Mouse (Mus musculus) lung, postnatal 0 days (tissue): ENCODE results near the gene Man1c1. TPM values are rescaled to one million over a fixed set of nuclear protein-coding genes. Genes with fewer than 3 reads are reported as not detected.

Experiments used
- ATAC-seq: fragments of 200-750 bp; cut with Nextera tagmentation; 2 replicates; pipeline ENCODE4 v1.8.0; 2017; ENCODE audit warnings: moderate library complexity
- DNase-seq: peaks from one replicate; pipeline ENCODE4 v3.0.0-alpha.2; 2016; ENCODE audit warnings: low spot score
- H3K27ac ChIP-seq: fragments of 300-500 bp; sonication (generic); 2 replicates; pipeline ENCODE4 v1.5.1; 2014; ENCODE audit warnings: antibody characterized with exemption, mild to moderate bottlenecking, low read length, mixed read lengths
- H3K27me3 ChIP-seq: fragments of 300-500 bp; sonication (generic); replicated peaks from 2 replicates; pipeline ENCODE4 v1.6.1; 2014; ENCODE audit warnings: low read length, mixed read lengths; ENCODE audit not compliant: insufficient read depth
- H3K36me3 ChIP-seq: fragments of 300-500 bp; sonication (generic); 2 replicates; pipeline ENCODE4 v1.6.1; 2014; ENCODE audit warnings: low read length, mixed read lengths; ENCODE audit not compliant: insufficient read depth
- H3K4me1 ChIP-seq: fragments of 300-500 bp; sonication (generic); 2 replicates; pipeline ENCODE4 v1.6.1; 2014; ENCODE audit warnings: antibody characterized with exemption, low read depth, low read length, mixed read lengths; ENCODE audit not compliant: insufficient read depth
- H3K4me2 ChIP-seq: fragments of 300-500 bp; sonication (generic); replicated peaks from 2 replicates; pipeline ENCODE4 v1.6.1; 2014; ENCODE audit warnings: low read depth, mild to moderate bottlenecking, low read length, moderate library complexity, mixed read lengths
- H3K4me3 ChIP-seq: fragments of 300-500 bp; sonication (generic); 2 replicates; pipeline ENCODE4 v1.5.1; 2014; ENCODE audit warnings: low read depth, low read length
- H3K9ac ChIP-seq: fragments of 300-500 bp; sonication (generic); replicated peaks from 2 replicates; pipeline ENCODE4 v1.6.1; 2014; ENCODE audit warnings: low read depth, mild to moderate bottlenecking
- H3K9me3 ChIP-seq: fragments of 300-500 bp; sonication (generic); 2 replicates; pipeline ENCODE4 v1.6.1; 2016; ENCODE audit warnings: low read length, mixed read lengths
- CTCF ChIP-seq: IDR thresholded peaks from 2 replicates; pipeline ENCODE4 v1.5.1; 2016; ENCODE audit warnings: antibody characterized with exemption, mild to moderate bottlenecking
- EP300 ChIP-seq: IDR thresholded peaks from 2 replicates; pipeline ENCODE4 v1.6.1; 2016; ENCODE audit warnings: antibody characterized with exemption, mild to moderate bottlenecking, control low read depth
- WGBS: fragments of 180-500 bp; shearing (Covaris S2); extraction: QIAGEN DNeasy Blood & Tissue Kit; methylation state at CpG from one replicate; pipeline ENCODE4 v1.1.7; 2014; 5-methylcytosine and 5-hydroxymethylcytosine counted together
- polyA plus RNA-seq: library from polyadenylated mRNA; unstranded; fragments of >200 nt; fragmentation: Nextera tagmentation; extraction: Ambion mirVana; gene quantifications from 2 replicates; pipeline ENCODE4 v1.2.1, GENCODE M21; 2015

Gene Man1c1
- polyA plus RNA-seq, 1 experiment from 2014 or later: 3.0 TPM

- no peak overlapping the region for H3K27ac ChIP-seq
- no peak overlapping the region for H3K4me3 ChIP-seq
- no peak overlapping the region for H3K9ac ChIP-seq
- H3K36me3 ChIP-seq: no peaks in the 10 kb centered on the region
- H3K27me3 ChIP-seq: no peaks in the 10 kb centered on the region
- DNase-seq (no peak), ATAC-seq (no peak)
- H3K9me3 ChIP-seq: no peaks in the 10 kb centered on the region
- no peak overlapping the region for H3K4me2 ChIP-seq
- TF ChIP-seq EP300: no peak
- TF ChIP-seq CTCF: no peak
- H3K4me1 ChIP-seq: no peaks in the 10 kb centered on the region
- 80% methylated on average over 8 of the region's 8 CpGs for WGBS
Observed at GRCm38 (mm10) chr4:134569831-134570230, 134.3 kb downstream of the Man1c1 start.

GRCm38 (mm10) chr4:134569205-134569604 lies 134.9 kb downstream of the Man1c1 start:
- WGBS: 78% methylated on average over 6 of the region's 6 CpGs
- Histone ChIP-seq H3K27me3 (no peaks in the 10 kb centered on the region), H3K27ac (no peak overlapping the region), H3K36me3 (no peaks in the 10 kb centered on the region), H3K9me3 (no peaks in the 10 kb centered on the region), H3K4me2 (no peak overlapping the region), H3K4me3 (no peak overlapping the region), H3K9ac (no peak overlapping the region), H3K4me1 (no peaks in the 10 kb centered on the region)
- ATAC-seq (no peak), DNase-seq (no peak)
- TF ChIP-seq EP300 (no peak), CTCF (peak; percentile 69)

- no peak overlapping the region for H3K27ac ChIP-seq
- peak; percentile 45 for DNase-seq
- no peak for TF ChIP-seq EP300
- TF ChIP-seq CTCF: no peak
- H3K9ac ChIP-seq: no peak overlapping the region
- H3K4me1 ChIP-seq: no peaks in the 10 kb centered on the region
- no peak overlapping the region for H3K4me3 ChIP-seq
- H3K27me3 ChIP-seq: no peaks in the 10 kb centered on the region
- H3K36me3 ChIP-seq: no peaks in the 10 kb centered on the region
- 36% methylated on average over 19 of the region's 19 CpGs for WGBS
- H3K9me3 ChIP-seq: no peaks in the 10 kb centered on the region
- ATAC-seq: peak; percentile 33; the same call in 1 of the 2 replicates
- no peak overlapping the region for H3K4me2 ChIP-seq
Observed at GRCm38 (mm10) chr4:134567377-134568226, 136.5 kb downstream of the Man1c1 start.

GRCm38 (mm10) chr4:134564093-134564492 lies 140.0 kb downstream of the Man1c1 start:
- 82% methylated on average over 6 of the region's 6 CpGs for WGBS
- no peaks in the 10 kb centered on the region for H3K9me3 ChIP-seq
- no peak for TF ChIP-seq EP300
- no peak for TF ChIP-seq CTCF
- no peak overlapping the region for H3K9ac ChIP-seq
- no peaks in the 10 kb centered on the region for H3K4me1 ChIP-seq
- no peak overlapping the region for H3K27ac ChIP-seq
- no peaks in the 10 kb centered on the region for H3K27me3 ChIP-seq
- no peak overlapping the region for H3K4me2 ChIP-seq
- no peaks in the 10 kb centered on the region; the same call in 1 of the 2 replicates for H3K36me3 ChIP-seq
- DNase-seq (no peak), ATAC-seq (no peak)
- H3K4me3 ChIP-seq: no peak overlapping the region

DNA sequence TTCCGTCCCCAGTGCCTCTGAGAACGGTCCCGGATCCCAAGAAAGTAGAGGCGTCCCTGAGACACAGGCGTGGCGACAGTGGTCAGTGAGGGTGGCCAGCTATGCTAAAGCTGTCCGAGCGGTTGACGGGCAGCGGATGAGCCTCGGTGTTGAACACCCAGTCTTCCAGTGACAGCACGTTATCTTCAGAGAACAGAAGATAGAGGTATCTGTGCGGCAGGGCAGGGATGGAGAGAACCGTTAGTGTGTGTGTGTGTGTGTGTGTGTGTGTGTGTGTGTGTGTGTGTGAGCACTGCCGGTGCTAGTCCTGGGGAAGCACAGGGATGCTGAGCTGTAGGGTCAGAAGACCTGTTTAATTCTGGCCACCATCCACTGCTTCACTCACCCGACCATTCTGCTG lies 140.5 kb downstream of the Man1c1 start:
- no peak for DNase-seq
- H3K4me2 ChIP-seq: no peak overlapping the region
- H3K9ac ChIP-seq: no peak overlapping the region
- no peak overlapping the region for H3K4me3 ChIP-seq
- H3K36me3 ChIP-seq: no peaks in the 10 kb centered on the region; the same call in 1 of the 2 replicates
- no peak overlapping the region for H3K27ac ChIP-seq
- no peaks in the 10 kb centered on the region for H3K9me3 ChIP-seq
- ATAC-seq: no peak
- H3K4me1 ChIP-seq: no peaks in the 10 kb centered on the region
- no peaks in the 10 kb centered on the region for H3K27me3 ChIP-seq
- 81% methylated on average over 16 of the region's 16 CpGs for WGBS
- TF ChIP-seq EP300: no peak
- TF ChIP-seq CTCF: no peak

DNA sequence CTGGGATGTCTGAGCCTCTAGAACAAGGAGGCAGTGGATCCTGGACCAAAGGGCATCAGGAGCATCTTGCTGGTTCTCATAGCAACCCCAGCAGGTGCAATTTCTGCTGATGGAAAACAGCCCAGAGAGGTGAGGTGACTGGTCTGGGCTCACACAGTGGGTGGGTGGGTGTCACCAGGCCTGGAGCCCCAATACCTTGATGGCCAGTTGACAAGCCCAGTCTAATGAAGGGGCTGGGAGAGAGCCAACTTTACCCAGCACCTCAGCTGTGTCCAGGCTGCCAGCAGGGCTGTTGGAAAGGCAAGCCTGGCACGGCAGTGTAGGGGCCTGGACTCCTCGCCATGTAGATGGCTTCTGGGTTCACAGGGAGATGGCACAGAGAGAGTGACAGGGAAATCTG lies 142.1 kb downstream of the Man1c1 start:
- DNase-seq (no peak), ATAC-seq (no peak)
- Histone ChIP-seq H3K27ac (no peak overlapping the region), H3K4me1 (no peaks in the 10 kb centered on the region), H3K9ac (no peak overlapping the region), H3K27me3 (no peaks in the 10 kb centered on the region), H3K9me3 (no peaks in the 10 kb centered on the region), H3K36me3 (no peaks in the 10 kb centered on the region; the same call in 1 of the 2 replicates), H3K4me3 (no peak overlapping the region), H3K4me2 (no peak overlapping the region)
- TF ChIP-seq EP300 (no peak), CTCF (no peak)
- WGBS: 88% methylated on average over 2 of the region's 2 CpGs
